Mouse (Mus musculus) heart, embryonic 14.5 days (tissue): ENCODE data around the gene Dip2c. TPM values are rescaled to one million over a fixed set of nuclear protein-coding genes. Genes with fewer than 3 reads are reported as not detected.

Source experiments
- ATAC-seq: fragments of 200-750 bp; cut with Nextera tagmentation; 2 replicates; pipeline ENCODE4 v1.8.0; 2017; ENCODE audit warnings: low read depth, moderate TSS enrichment; ENCODE audit not compliant: insufficient number of reproducible peaks, insufficient read depth, low FRiP score
- H3K27ac ChIP-seq, 2 experiments: fragments of 200-500 bp in 1 of 2; fragments of 300-500 bp in 1 of 2; sonication (generic) in 1 of 2; replicated peaks in 1 of 2; 2 replicates each; pipeline ENCODE4 v1.5.1; 2012 to 2014; ENCODE audit warnings: low read depth in 2 of 2, low read length in 2 of 2, control low read depth in 1 of 2, mild to moderate bottlenecking in 1 of 2, mixed read lengths in 1 of 2; ENCODE audit not compliant: control insufficient read depth in 1 of 2, insufficient read depth in 1 of 2
- H3K27me3 ChIP-seq: fragments of 300-500 bp; sonication (generic); 2 replicates; pipeline ENCODE4 v1.6.1; 2014; ENCODE audit warnings: mild to moderate bottlenecking, low read length, control low read depth; ENCODE audit not compliant: control insufficient read depth, insufficient read depth
- H3K36me3 ChIP-seq: fragments of 300-500 bp; sonication (generic); 2 replicates; pipeline ENCODE4 v1.6.1; 2014; ENCODE audit warnings: mild to moderate bottlenecking, control low read depth, low read length, mixed read lengths; ENCODE audit not compliant: control insufficient read depth, insufficient read depth
- H3K4me1 ChIP-seq, 2 experiments: fragments of 200-500 bp in 1 of 2; fragments of 300-500 bp in 1 of 2; sonication (generic) in 1 of 2; 2 replicates each; pipeline ENCODE4 v1.6.1; 2012 to 2014; ENCODE audit warnings: low read length in 2 of 2, control low read depth in 1 of 2, mixed read lengths in 1 of 2; ENCODE audit not compliant: control insufficient read depth in 2 of 2, insufficient read depth in 2 of 2
- H3K4me2 ChIP-seq: fragments of 300-500 bp; sonication (generic); 2 replicates; pipeline ENCODE4 v1.6.1; 2014; ENCODE audit warnings: mild to moderate bottlenecking, low read length
- H3K4me3 ChIP-seq, 2 experiments: fragments of 200-500 bp in 1 of 2; fragments of 300-500 bp in 1 of 2; sonication (generic) in 1 of 2; 2 replicates each; pipeline ENCODE4 v1.5.1; 2012 to 2014; ENCODE audit warnings: low read length in 2 of 2, mild to moderate bottlenecking in 2 of 2, control low read depth in 1 of 2, low read depth in 1 of 2, moderate library complexity in 1 of 2; ENCODE audit not compliant: control insufficient read depth in 1 of 2, insufficient read depth in 1 of 2
- H3K9ac ChIP-seq: fragments of 300-500 bp; sonication (generic); 2 replicates; pipeline ENCODE4 v1.6.1; 2014; ENCODE audit warnings: mild to moderate bottlenecking, low read length
- H3K9me3 ChIP-seq: fragments of 300-500 bp; sonication (generic); 2 replicates; pipeline ENCODE4 v1.6.1; 2016; ENCODE audit warnings: low read length, control low read depth; ENCODE audit not compliant: control insufficient read depth
- WGBS: fragments of 180-500 bp; shearing (Covaris S2); extraction: QIAGEN DNeasy Blood & Tissue Kit; methylation state at CpG from one replicate; pipeline ENCODE4 v1.1.7; 2014; 5-methylcytosine and 5-hydroxymethylcytosine counted together
- polyA plus RNA-seq: library from polyadenylated mRNA; unstranded; fragments of >200 nt; fragmentation: Nextera tagmentation; extraction: Ambion mirVana; gene quantifications from 2 replicates; pipeline ENCODE4 v1.2.1, GENCODE M21; 2014

The Dip2c gene
- polyA plus RNA-seq, 1 experiment from 2014 or later: 11.0 TPM

- Histone ChIP-seq H3K9ac (no peak overlapping the region), H3K9me3 (no peaks in the 10 kb centered on the region), H3K27ac (no peak overlapping the region), H3K4me1 (peaks cover 7 to 14% of the 10 kb centered on the region in 2 experiments; a peak in 3 of 4 replicates), H3K4me3 (no peak overlapping the region), H3K4me2 (no peak overlapping the region), H3K27me3 (no peaks in the 10 kb centered on the region), H3K36me3 (peaks cover 32% of the 10 kb centered on the region)
- 87% methylated on average over 8 of the region's 8 CpGs for WGBS
- ATAC-seq: no peak
These were observed 430.4 kb downstream of the Dip2c start for GRCm38 (mm10) chr13:9706720-9707119.

- no peak overlapping the region for H3K4me3 ChIP-seq
- no peak for ATAC-seq
- H3K27me3 ChIP-seq: no peaks in the 10 kb centered on the region
- H3K4me1 ChIP-seq: peaks cover 0 to 4% of the 10 kb centered on the region in 2 experiments; a peak in 1 of 4 replicates
- WGBS: 86% methylated on average over 7 of the region's 7 CpGs
- no peak overlapping the region for H3K27ac ChIP-seq
- no peak overlapping the region for H3K4me2 ChIP-seq
- no peak overlapping the region for H3K9ac ChIP-seq
- H3K36me3 ChIP-seq: peaks cover 32% of the 10 kb centered on the region
- H3K9me3 ChIP-seq: no peaks in the 10 kb centered on the region
These were observed 432.3 kb downstream of the Dip2c start for GRCm38 (mm10) chr13:9708433-9709240.

- Histone ChIP-seq H3K27me3 (no peaks in the 10 kb centered on the region), H3K4me3 (no peak overlapping the region), H3K9me3 (no peaks in the 10 kb centered on the region), H3K9ac (no peak overlapping the region), H3K4me2 (no peak overlapping the region), H3K36me3 (peaks cover 33% of the 10 kb centered on the region), H3K27ac (no peak overlapping the region), H3K4me1 (peaks cover 0 to 6% of the 10 kb centered on the region in 2 experiments; a peak in 1 of 4 replicates)
- 97% methylated on average over 1 of the region's 1 CpGs for WGBS
- no peak for ATAC-seq
These were observed 436.1 kb downstream of the Dip2c start for GRCm38 (mm10) chr13:9712409-9712808.

- no peaks in the 10 kb centered on the region for H3K9me3 ChIP-seq
- H3K9ac ChIP-seq: no peak overlapping the region
- no peak overlapping the region for H3K27ac ChIP-seq
- ATAC-seq: no peak
- 90% methylated on average over 3 of the region's 3 CpGs for WGBS
- peaks cover 34% of the 10 kb centered on the region for H3K36me3 ChIP-seq
- H3K4me2 ChIP-seq: no peak overlapping the region
- no peak overlapping the region for H3K4me3 ChIP-seq
- H3K27me3 ChIP-seq: no peaks in the 10 kb centered on the region
- H3K4me1 ChIP-seq: peaks cover 0 to 6% of the 10 kb centered on the region in 2 experiments; a peak in 1 of 4 replicates
These were observed 436.6 kb downstream of the Dip2c start for GRCm38 (mm10) chr13:9712971-9713370.

- H3K4me3 ChIP-seq: no peak overlapping the region
- H3K27me3 ChIP-seq: no peaks in the 10 kb centered on the region
- no peak overlapping the region for H3K4me2 ChIP-seq
- no peaks in the 10 kb centered on the region for H3K9me3 ChIP-seq
- peaks cover 0 to 6% of the 10 kb centered on the region in 2 experiments; a peak in 1 of 4 replicates for H3K4me1 ChIP-seq
- 35% methylated on average over 6 of the region's 6 CpGs for WGBS
- no peak for ATAC-seq
- H3K36me3 ChIP-seq: peaks cover 31% of the 10 kb centered on the region
- 0 out of 4 replicates have a peak overlapping the region, but pooled peaks of 1 of the 2 experiments have one; percentile 4 for H3K27ac ChIP-seq
- H3K9ac ChIP-seq: no peak overlapping the region
These were observed 437.3 kb downstream of the Dip2c start for GRCm38 (mm10) chr13:9713462-9714134.

GRCm38 (mm10) chr13:9715224-9715623, 438.9 kb downstream of the Dip2c start:
- ATAC-seq: no peak
- H3K9ac ChIP-seq: no peak overlapping the region
- no peak overlapping the region for H3K4me2 ChIP-seq
- peaks cover 0 to 6% of the 10 kb centered on the region in 2 experiments; a peak in 1 of 4 replicates for H3K4me1 ChIP-seq
- no peak overlapping the region for H3K4me3 ChIP-seq
- no peak overlapping the region for H3K27ac ChIP-seq
- H3K27me3 ChIP-seq: no peaks in the 10 kb centered on the region
- 57% methylated on average over 1 of the region's 1 CpGs for WGBS
- H3K36me3 ChIP-seq: peaks cover 31% of the 10 kb centered on the region
- H3K9me3 ChIP-seq: no peaks in the 10 kb centered on the region
